Mouse (Mus musculus) G1E (cell line): ENCODE data around the gene Lefty1. TPM values are rescaled to one million over a fixed set of nuclear protein-coding genes. Genes with fewer than 3 reads are reported as not detected.
"Not testable (repeated sequence)": the region's sequence is repeated elsewhere in the genome, so short reads cannot be mapped to it uniquely, and the experiment has no call there.

Experiments
- ATAC-seq: 2 replicates; pipeline ENCODE4 v1.8.0; 2016; ENCODE audit warnings: mild to moderate bottlenecking; ENCODE audit not compliant: insufficient number of reproducible peaks, poor library complexity, low FRiP score, severe bottlenecking; ENCODE audit errors: extremely low read depth
- DNase-seq: peaks from one replicate; pipeline ENCODE4 v3.0.0; 2012; ENCODE audit warnings: low spot score
- H3K27me3 ChIP-seq: 2 replicates; pipeline ENCODE4 v1.6.1; 2012; ENCODE audit warnings: mild to moderate bottlenecking, low read length, inconsistent platforms; ENCODE audit not compliant: insufficient read depth
- H3K36me3 ChIP-seq: replicated peaks from 2 replicates; pipeline ENCODE3; 2012; ENCODE audit warnings: mild to moderate bottlenecking, inconsistent platforms
- H3K4me1 ChIP-seq: 2 replicates; pipeline ENCODE4 v1.6.1; 2012; ENCODE audit warnings: low read depth, low read length, inconsistent platforms, mixed read lengths; ENCODE audit not compliant: insufficient read depth
- H3K4me3 ChIP-seq: 2 replicates; pipeline ENCODE4 v1.5.1; 2012; ENCODE audit warnings: low read depth, mild to moderate bottlenecking, inconsistent platforms, low read length, moderate library complexity, mixed read lengths
- H3K9me3 ChIP-seq: replicated peaks from 2 replicates; pipeline ENCODE4 v1.6.1; 2012; ENCODE audit warnings: inconsistent platforms
- CTCF ChIP-seq: IDR thresholded peaks from 2 replicates; pipeline ENCODE4 v1.5.1; 2012; ENCODE audit warnings: low read depth, low read length, inconsistent platforms, mixed read lengths
- GATA1 ChIP-seq: IDR thresholded peaks from 2 replicates; pipeline ENCODE4 v1.6.1; 2012; ENCODE audit warnings: borderline replicate concordance, low read length, inconsistent platforms, mixed read lengths
- GATA2 ChIP-seq: IDR thresholded peaks from 2 replicates; pipeline ENCODE4 v1.6.1; 2012; ENCODE audit warnings: low read depth, low read length, inconsistent platforms, borderline replicate concordance
- POLR2AphosphoS5 ChIP-seq: IDR thresholded peaks from 2 replicates; pipeline ENCODE4 v1.6.1; 2012; ENCODE audit warnings: low read depth, low read length, inconsistent platforms; ENCODE audit not compliant: insufficient replicate concordance
- TAL1 ChIP-seq: conservative IDR thresholded peaks from 2 replicates; pipeline ENCODE4 v1.6.1; 2012; ENCODE audit warnings: low read depth, low read length, inconsistent platforms, mixed read lengths
- polyA plus RNA-seq: library from polyadenylated mRNA; stranded (reverse); fragments of >175 nt; gene quantifications from 2 replicates; pipeline ENCODE4 v1.2.3, GENCODE M21; 2012
- total RNA-seq, 2 experiments: library from RNA; stranded (forward) in 1 of 2; stranded (reverse) in 1 of 2; fragments of 200-1000 nt in 1 of 2; fragments of >200 nt in 1 of 2; fragmentation: Nextera tagmentation in 1 of 2; gene quantifications; 2 replicates each; pipeline ENCODE4 v1.2.3; 2014 to 2017

Gene Lefty1
- total and polyA plus RNA-seq, 3 experiments = not detected

DNA sequence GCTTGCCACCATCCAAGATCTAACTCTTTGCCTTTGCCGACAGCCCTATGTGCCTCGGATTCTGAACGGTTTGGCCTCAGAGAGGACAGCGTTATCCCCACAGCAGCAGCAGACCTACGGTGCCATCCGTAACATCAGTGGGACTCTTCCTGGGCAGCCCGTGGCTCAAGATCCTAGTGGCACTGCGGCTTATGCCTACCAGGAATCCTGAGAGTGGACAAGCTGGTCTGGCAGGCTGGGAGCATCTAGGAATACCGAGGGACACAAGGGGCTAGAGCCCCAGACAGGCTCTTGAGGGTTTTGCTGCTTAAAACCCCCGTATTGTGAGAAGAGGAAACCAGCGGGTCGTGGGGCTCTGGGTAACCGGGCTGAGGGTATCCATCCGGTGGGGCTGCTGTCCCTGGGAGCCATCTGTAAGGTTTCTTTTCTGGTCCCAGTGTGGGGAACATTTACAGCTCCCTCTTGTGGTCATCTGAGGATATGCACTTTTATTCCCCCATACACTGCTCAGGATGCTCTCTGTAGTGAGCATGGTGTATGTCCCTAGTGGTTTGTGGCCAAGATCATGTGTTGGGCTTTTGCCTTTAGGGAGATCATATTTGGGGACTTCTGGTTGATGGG is 39.4 kb downstream of the Lefty1 start:
- TF ChIP-seq CTCF (peak; percentile 82), GATA2 (no peak)
- H3K27me3 ChIP-seq = peaks cover 20% of the 10 kb centered on the region
- no peak overlapping the region for H3K4me3 ChIP-seq
- peaks cover 9% of the 10 kb centered on the region for H3K36me3 ChIP-seq
- ATAC-seq (0 out of 2 replicates have a peak, but pooled peaks have one; percentile 58), DNase-seq (peak; percentile 73)
- H3K9me3 ChIP-seq = no peaks in the 10 kb centered on the region
- H3K4me1 ChIP-seq = peaks cover 5% of the 10 kb centered on the region; the same call in 1 of the 2 replicates

DNA sequence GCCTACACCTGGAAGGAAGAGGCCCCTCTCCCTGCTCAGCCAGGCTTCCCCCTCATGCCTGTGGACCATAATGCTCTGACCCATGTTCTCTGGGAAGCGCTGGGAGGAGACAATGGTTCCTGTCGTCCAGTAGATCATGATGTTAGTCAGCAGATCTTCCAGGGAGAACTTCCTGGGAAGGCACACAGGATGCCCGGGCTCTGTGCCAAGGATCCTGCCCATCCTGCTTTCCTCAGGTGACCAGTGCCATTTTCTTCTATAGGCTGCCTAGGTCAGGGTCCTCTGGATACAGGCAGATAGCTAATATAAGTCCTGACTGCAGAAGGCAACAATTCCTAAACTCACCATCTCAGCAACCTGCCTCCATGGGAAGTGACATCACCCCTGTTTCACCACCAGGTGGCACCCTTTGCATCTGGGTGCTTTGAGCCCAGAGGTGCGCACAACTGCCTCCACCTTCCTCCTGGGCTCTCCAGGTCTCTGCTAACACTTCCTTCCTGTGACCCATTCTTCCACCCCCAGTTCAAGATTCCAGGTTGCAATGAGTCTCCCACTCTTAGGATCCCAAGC is 41.4 kb downstream of the Lefty1 start:
- Histone ChIP-seq H3K4me1 (peaks cover 7% of the 10 kb centered on the region; the same call in 1 of the 2 replicates), H3K27me3 (peaks cover 22% of the 10 kb centered on the region), H3K9me3 (0 out of 2 replicates have a peak, but pooled peaks cover 2% of the 10 kb centered on the region), H3K36me3 (peaks cover 7% of the 10 kb centered on the region), H3K4me3 (no peak overlapping the region)
- DNase-seq (peak; percentile 59), ATAC-seq (no peak)
- TF ChIP-seq POLR2AphosphoS5 = no peak
- TF ChIP-seq CTCF = peak; percentile 76

DNA sequence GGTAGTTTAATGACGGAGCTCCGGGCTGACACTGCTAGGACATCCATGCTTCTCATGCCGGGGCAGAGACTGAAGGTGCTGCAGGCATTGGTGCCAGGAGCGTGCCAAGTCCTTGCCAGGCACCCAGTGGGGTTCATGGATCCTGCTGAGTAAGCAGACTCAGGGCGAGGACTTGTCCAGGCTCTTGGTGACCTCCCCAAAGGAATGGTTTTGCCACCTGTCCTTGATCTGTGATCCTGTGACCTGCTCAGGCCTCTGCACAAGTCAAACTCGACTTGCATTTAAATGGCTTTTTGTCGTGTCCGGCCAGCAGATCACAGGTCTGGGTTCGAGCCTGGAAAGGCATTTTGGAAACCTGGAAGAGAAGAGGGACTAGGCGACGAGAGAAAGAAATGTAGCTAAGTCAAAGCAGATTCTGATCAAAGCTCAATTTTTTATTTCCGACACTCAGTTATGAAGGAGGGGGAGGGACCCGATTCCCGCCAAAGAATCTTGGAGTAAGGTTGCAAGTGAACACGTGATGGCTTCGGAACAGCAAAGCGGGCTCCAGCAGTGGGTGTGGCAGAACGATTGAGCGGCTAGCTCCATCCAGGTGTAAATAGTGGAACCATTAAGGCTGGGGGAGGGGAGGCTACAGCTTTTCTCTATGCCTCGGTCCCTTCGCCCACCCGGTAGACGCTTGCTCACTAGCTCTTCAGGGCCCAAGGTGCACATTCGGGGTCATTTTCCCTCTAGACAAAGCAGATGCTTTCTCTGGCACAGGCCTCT is 44.8 kb downstream of the Lefty1 start:
- Histone ChIP-seq H3K36me3 (no peaks in the 10 kb centered on the region), H3K4me3 (no peak overlapping the region), H3K9me3 (0 out of 2 replicates have a peak, but pooled peaks cover 2% of the 10 kb centered on the region), H3K27me3 (peaks cover 22% of the 10 kb centered on the region), H3K4me1 (peaks cover 10% of the 10 kb centered on the region; the same call in 1 of the 2 replicates)
- DNase-seq (no peak), ATAC-seq (no peak)
- TF ChIP-seq GATA2 = no peak
- TF ChIP-seq GATA1 = no peak
- no peak for TF ChIP-seq POLR2AphosphoS5
- no peak for TF ChIP-seq TAL1
- no peak for TF ChIP-seq CTCF

DNA sequence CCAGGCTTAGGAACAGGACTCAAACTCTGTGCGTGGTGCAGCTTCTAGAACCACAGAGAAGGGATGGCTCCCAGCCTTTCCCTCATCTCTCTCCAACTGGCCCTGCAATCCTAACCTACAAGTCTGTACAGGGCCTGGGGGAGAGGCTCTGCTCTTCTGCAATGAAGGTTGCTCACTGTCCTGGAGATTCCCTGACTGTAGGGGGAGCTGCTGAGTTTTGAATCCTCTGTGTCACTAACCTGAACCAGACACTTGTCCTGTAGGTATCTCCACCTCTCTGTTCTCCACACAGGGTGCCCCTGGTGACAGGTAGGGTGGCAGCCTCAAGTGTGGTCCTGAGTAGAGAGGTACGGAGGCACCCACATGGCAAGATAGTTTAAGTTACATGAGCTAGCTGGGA is 45.6 kb downstream of the Lefty1 start:
- H3K27me3 ChIP-seq = peaks cover 26% of the 10 kb centered on the region
- TF ChIP-seq GATA1 (no peak), TAL1 (no peak), GATA2 (no peak), CTCF (no peak)
- DNase-seq (no peak), ATAC-seq (no peak)
- no peaks in the 10 kb centered on the region for H3K36me3 ChIP-seq
- 0 out of 2 replicates have a peak, but pooled peaks cover 2% of the 10 kb centered on the region for H3K9me3 ChIP-seq
- H3K4me1 ChIP-seq = peaks cover 10% of the 10 kb centered on the region; the same call in 1 of the 2 replicates
- no peak overlapping the region for H3K4me3 ChIP-seq

DNA sequence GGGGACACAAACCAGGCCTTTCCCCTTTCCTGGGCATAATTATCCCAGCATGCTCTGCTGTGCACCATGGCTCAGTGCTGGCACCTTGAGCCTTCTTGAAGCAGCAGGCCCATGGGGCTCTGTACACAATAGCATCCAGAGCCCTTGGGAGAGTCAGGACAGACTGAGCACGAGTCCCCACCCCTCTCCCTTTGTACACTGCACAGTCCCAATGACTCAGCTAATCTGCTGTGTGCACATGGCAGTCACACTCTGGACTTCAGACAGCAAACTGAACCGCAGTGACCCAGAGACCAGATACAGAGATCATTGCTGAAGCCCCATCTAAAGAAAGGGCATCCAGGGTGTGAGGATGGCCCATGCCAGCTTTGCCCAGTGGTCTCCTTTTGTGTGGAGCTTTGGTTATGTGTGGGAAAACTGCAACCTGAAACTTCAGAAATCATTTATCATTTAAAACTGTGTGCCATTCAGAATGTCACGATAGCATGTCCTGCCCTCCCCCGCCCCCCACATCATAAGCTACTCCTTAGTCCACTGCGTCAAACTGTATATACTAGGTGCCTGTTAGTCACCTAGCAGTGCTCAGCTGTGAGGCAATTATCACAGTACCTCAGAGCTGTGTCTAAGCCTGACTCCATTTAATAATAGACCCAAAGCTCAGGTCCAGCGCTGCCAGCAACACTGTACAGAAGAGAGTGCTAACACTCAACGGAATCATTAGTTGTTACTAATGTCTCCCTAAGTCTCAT is 46.6 kb downstream of the Lefty1 start:
- H3K27me3 ChIP-seq = peaks cover 28% of the 10 kb centered on the region
- H3K36me3 ChIP-seq, DNase-seq, H3K4me3 ChIP-seq, H3K4me1 ChIP-seq, H3K9me3 ChIP-seq: not testable (repeated sequence)
- ATAC-seq = peak; percentile 67

DNA sequence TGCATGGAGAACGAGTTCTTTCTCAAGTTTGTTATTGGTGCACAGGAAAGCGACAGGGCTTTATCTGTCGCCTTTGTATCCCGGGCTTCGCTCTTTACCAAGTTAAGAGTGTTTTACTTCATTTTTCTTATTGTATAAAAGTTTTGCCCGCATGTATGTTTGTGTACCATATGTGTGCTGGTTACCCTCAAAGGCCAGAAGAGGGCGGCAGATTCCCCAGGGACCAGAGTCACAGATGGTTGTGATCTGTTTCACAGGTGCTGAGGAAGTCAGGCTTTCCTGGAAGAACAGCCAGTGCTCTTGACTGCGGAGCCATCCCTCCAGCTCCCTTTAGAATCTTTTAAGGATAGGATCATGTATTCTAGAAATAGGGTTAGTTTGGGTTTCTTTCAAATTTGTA is 51.9 kb downstream of the Lefty1 start:
- DNase-seq = no peak
- Histone ChIP-seq H3K36me3 (no peaks in the 10 kb centered on the region), H3K27me3 (peaks cover 39% of the 10 kb centered on the region), H3K4me1 (0 out of 2 replicates have a peak, but pooled peaks cover 2% of the 10 kb centered on the region), H3K9me3 (no peaks in the 10 kb centered on the region), H3K4me3 (no peak overlapping the region)
- no peak for ATAC-seq
- TF ChIP-seq GATA2 (no peak), POLR2AphosphoS5 (no peak)
